Mouse (Mus musculus) liver, embryonic 14.5 days (tissue): ENCODE measurements around the gene Grap2.

ENCODE experiments used
- CTCF ChIP-seq: IDR thresholded peaks from 2 replicates; pipeline ENCODE4 v1.5.1; 2016; ENCODE audit warnings: antibody characterized with exemption, low read depth, control low read depth
- EP300 ChIP-seq: IDR thresholded peaks from 2 replicates; pipeline ENCODE4 v1.6.1; 2016; ENCODE audit warnings: antibody characterized with exemption, low read depth

- TF ChIP-seq CTCF: no peak
- TF ChIP-seq EP300: no peak
Measured at GRCm38 (mm10) chr15:80650412-80650811, 78.0 kb downstream of the Grap2 start.
